Mouse (Mus musculus) midbrain, embryonic 10.5 days (tissue): ENCODE measurements at regions not wholly inside any gene's neighbourhood (a gene's known extent, or its start where the extent isn't known, plus 50 kb on each side); places are given as distances from the start of the nearest gene placed in this dataset.

Experiments used
- DNase-seq: peaks from one replicate; pipeline ENCODE4 v3.0.0-alpha.2; 2017; ENCODE audit warnings: low spot score
- H3K27ac ChIP-seq: fragments of 300-500 bp; sonication (generic); replicated peaks from 2 replicates; pipeline ENCODE4 v1.5.1; 2016; ENCODE audit warnings: mild to moderate bottlenecking
- H3K27me3 ChIP-seq: fragments of 300-500 bp; sonication (generic); 2 replicates; pipeline ENCODE4 v1.6.1; 2016; ENCODE audit warnings: low read depth, mild to moderate bottlenecking; ENCODE audit not compliant: poor library complexity, severe bottlenecking
- H3K36me3 ChIP-seq: fragments of 300-500 bp; sonication (generic); 2 replicates; pipeline ENCODE4 v1.6.1; 2016; ENCODE audit warnings: mild to moderate bottlenecking, moderate library complexity
- H3K4me1 ChIP-seq: fragments of 300-500 bp; sonication (generic); 2 replicates; pipeline ENCODE4 v1.6.1; 2016
- H3K4me3 ChIP-seq: fragments of 300-500 bp; sonication (generic); 2 replicates; pipeline ENCODE4 v1.5.1; 2016; ENCODE audit warnings: mild to moderate bottlenecking, moderate library complexity
- H3K9me3 ChIP-seq: fragments of 300-500 bp; sonication (generic); replicated peaks from 2 replicates; pipeline ENCODE4 v1.6.1; 2016; ENCODE audit warnings: mild to moderate bottlenecking
- WGBS: fragments of 180-500 bp; shearing (Covaris S2); methylation state at CpG from one replicate; pipeline ENCODE4 v1.1.7; 2016; 5-methylcytosine and 5-hydroxymethylcytosine counted together

DNA sequence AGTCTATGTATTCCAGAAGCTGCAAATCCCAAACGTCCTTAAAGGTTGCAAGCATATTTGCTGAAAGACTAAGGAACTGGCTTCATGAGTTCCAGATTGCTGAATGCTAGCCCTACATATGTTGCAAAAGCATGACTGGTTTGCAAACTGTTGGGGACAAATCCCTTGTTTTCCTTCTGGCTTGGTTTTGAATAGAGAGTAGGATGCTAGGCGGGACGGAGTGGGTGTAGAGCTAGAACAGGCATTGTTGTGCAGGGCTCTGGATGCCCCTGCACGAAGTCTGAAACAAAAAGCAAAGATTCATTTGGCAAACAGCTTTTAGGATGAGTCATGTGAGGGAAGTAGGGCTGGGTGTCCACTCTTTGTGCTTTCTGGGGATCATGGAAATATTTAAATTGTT lies 500.9 kb upstream of the Cnksr2 start:
- Histone ChIP-seq H3K9me3 (no peaks in the 10 kb centered on the region), H3K36me3 (no peaks in the 10 kb centered on the region), H3K4me3 (no peak overlapping the region), H3K27ac (no peak overlapping the region), H3K27me3 (peaks cover 26% of the 10 kb centered on the region), H3K4me1 (no peaks in the 10 kb centered on the region)
- no peak for DNase-seq
- 43% methylated on average over 4 of the region's 4 CpGs for WGBS

DNA sequence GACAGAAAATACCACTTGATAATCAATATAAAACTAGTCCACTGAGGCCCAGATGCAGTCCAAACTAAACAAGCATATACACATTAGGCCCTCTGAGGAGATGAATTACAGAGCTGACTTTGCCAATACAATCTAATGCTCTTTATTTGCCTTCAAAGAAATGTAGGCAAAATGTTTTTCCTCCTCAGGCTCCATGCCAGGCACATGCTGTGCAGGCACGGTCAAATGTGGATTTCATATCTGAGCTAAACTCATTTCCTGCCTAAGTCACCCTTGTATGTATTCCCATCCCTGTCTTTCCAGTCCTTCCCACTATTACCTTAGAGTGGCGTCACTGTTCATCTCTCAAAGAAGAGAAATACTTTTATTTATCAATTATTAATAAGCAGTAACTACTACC lies 534.8 kb upstream of the Cnksr2 start:
- Histone ChIP-seq H3K36me3 (no peaks in the 10 kb centered on the region), H3K4me1 (no peaks in the 10 kb centered on the region), H3K27ac (no peak overlapping the region), H3K9me3 (no peaks in the 10 kb centered on the region), H3K27me3 (no peaks in the 10 kb centered on the region), H3K4me3 (no peak overlapping the region)
- WGBS = 79% methylated on average over 2 of the region's 2 CpGs
- DNase-seq = no peak

DNA sequence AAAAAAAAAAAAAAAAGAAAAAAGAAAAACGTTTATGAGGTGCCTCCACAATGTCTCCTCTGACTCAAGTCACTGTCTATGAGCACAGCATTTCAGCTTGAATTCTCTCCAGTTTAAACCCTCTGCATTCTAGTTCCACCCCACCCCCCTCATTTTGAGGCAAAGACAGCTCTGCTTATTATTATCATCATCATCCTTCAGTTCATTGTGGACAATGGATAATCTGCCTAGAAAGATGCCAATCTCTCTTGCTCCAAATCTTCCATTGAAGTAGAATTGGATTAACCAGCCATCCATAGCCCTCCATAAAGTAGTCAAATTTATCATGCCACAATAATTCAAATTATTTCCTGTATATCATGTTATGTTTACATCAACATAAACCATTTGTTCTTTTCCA lies 570.0 kb upstream of the Cnksr2 start:
- no peaks in the 10 kb centered on the region for H3K4me1 ChIP-seq
- H3K4me3 ChIP-seq = no peak overlapping the region
- DNase-seq = no peak
- no peaks in the 10 kb centered on the region for H3K9me3 ChIP-seq
- no peaks in the 10 kb centered on the region for H3K36me3 ChIP-seq
- WGBS = 14% methylated on average over 1 of the region's 1 CpGs
- no peak overlapping the region for H3K27ac ChIP-seq
- peaks cover 54% of the 10 kb centered on the region for H3K27me3 ChIP-seq

DNA sequence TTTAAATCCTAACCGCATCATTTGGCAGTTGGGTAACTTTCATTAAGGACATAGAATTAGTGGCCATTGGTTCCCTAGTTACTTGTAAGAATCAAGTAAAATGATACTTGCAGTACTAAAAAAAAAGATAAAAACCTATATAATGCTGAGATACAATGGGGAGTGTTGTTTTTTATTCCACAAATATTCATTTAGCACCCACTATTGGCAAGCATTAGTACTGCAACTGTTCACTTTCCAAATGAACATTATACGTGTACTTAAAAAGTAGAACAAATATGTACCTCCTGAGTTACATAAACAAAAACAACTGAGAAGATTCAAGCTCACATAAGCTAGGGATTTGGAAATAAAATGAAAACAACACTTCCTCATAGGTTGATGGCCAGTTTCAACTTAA lies 570.5 kb upstream of the Cnksr2 start:
- peaks cover 59% of the 10 kb centered on the region for H3K27me3 ChIP-seq
- no peak for DNase-seq
- 83% methylated on average over 2 of the region's 2 CpGs for WGBS

DNA sequence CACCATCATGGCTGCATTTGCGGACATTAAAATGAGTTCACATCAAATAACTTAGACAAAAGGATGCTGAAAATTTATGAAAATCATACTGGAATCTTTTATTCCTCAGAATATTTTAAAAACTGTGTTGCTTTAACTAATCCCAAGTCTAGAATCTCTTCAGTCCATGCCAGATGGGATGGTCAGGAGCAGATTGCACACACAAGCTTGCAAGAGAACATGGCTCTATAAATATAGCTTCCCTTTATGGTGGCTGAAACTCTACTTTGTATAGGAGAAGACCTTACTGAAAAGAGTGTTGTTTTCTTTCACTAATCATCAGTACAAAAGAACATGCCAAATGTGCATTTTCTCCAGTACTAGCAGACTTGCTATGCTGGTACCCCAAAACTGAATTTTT lies 570.9 kb upstream of the Cnksr2 start:
- Histone ChIP-seq H3K4me1 (no peaks in the 10 kb centered on the region), H3K27ac (no peak overlapping the region), H3K36me3 (no peaks in the 10 kb centered on the region), H3K4me3 (no peak overlapping the region), H3K9me3 (no peaks in the 10 kb centered on the region), H3K27me3 (peaks cover 63% of the 10 kb centered on the region)
- DNase-seq = no peak
- WGBS = 87% methylated on average over 1 of the region's 1 CpGs

More for the DNA sequence above, 570.5 kb upstream of the Cnksr2 start:
- Histone ChIP-seq H3K4me3 (no peak overlapping the region), H3K36me3 (no peaks in the 10 kb centered on the region), H3K4me1 (no peaks in the 10 kb centered on the region), H3K9me3 (no peaks in the 10 kb centered on the region), H3K27ac (no peak overlapping the region)

DNA sequence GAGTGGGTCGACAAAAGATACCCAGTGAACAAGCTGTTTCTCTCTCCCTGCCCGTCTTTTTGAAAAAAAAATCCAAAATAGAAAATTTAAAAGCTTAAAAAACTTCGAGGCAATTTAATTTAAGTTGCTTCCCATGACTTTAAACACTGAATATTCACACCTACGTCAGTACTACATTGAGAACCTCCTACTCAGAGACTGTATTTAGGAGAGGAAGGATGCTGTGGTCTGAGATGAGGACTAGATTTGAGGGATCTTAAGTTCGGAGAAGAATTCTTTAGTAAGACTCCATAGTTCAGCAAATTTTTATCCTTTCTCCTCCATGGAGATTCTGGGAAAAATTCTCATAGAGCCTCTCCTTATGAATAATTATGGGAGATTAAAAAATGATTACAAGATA lies 571.4 kb upstream of the Cnksr2 start:
- no peaks in the 10 kb centered on the region for H3K9me3 ChIP-seq
- H3K27ac ChIP-seq = no peak overlapping the region
- no peaks in the 10 kb centered on the region for H3K36me3 ChIP-seq
- no peaks in the 10 kb centered on the region for H3K4me1 ChIP-seq
- H3K4me3 ChIP-seq = no peak overlapping the region
- no peak for DNase-seq
- 77% methylated on average over 5 of the region's 5 CpGs for WGBS
- peaks cover 65% of the 10 kb centered on the region for H3K27me3 ChIP-seq

DNA sequence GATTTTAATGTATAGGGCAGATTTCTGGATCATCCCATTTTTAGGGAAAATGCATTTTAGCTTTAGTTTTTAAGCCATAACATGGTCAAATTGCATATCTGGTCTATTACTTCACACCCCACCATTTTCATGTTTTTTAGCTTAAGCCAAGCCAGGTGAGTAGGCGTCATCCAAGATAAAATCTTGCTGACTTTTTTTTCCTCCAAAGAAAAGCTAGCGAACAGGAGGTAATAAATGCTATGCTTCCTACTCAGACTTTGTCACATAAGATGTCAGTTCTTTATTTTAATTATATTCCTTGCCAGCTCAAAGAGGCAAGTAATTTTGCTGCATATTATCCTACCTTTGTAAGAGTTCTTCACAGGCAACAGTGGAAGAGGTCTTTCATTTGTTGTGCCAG lies 572.0 kb upstream of the Cnksr2 start:
- H3K27me3 ChIP-seq = peaks cover 68% of the 10 kb centered on the region
- DNase-seq = no peak
- H3K4me3 ChIP-seq = no peak overlapping the region
- no peaks in the 10 kb centered on the region for H3K4me1 ChIP-seq
- H3K36me3 ChIP-seq = no peaks in the 10 kb centered on the region
- no peaks in the 10 kb centered on the region for H3K9me3 ChIP-seq
- no peak overlapping the region for H3K27ac ChIP-seq
- WGBS = 85% methylated on average over 2 of the region's 2 CpGs

DNA sequence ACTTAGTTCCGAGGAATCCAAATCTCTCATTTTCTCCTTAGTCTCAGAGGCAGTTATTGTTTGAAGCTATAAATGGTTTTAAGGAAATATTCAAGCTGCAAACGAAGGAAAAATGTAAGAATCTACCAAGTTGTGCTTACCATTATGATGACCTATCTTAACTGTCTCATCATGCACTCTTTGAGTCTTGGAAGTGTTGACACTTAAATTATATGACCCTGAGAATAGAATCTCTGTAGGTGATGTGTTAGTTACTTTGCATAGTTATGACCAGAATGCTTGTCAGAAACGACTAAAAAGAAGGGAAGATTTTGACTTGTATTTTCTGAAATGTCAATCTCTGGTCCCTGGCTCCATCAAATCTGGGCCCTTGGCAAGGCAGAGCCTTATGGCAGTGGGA lies 582.7 kb upstream of the Rps6ka3 start:
- 76% methylated on average over 3 of the region's 3 CpGs for WGBS
- H3K27me3 ChIP-seq = peaks cover 86% of the 10 kb centered on the region
- H3K4me1 ChIP-seq = no peaks in the 10 kb centered on the region
- no peaks in the 10 kb centered on the region for H3K36me3 ChIP-seq
- no peak overlapping the region for H3K4me3 ChIP-seq
- H3K27ac ChIP-seq = no peak overlapping the region
- H3K9me3 ChIP-seq = no peaks in the 10 kb centered on the region
- DNase-seq = no peak

DNA sequence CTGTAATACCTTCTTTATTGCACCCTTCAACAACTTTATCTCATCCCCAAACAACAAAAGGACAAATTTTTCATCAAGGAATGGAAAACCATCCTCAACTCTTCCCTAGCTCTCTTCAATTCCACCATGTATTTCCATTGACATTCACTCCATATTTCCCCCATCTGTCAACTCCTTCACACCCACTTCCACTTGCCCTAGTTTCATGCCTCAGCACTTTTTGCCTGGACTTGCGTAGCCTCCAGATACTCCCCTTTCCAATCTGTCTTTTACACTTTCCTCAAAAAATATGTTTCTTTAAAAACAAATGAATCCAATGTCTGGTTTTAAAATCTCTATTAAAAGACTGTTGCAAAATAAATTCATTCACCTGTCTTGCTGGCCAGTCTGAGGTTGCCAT lies 577.7 kb upstream of the Rps6ka3 start:
- 91% methylated on average over 1 of the region's 1 CpGs for WGBS
- Histone ChIP-seq H3K27ac (no peak overlapping the region), H3K27me3 (peaks cover 74% of the 10 kb centered on the region), H3K4me3 (no peak overlapping the region), H3K36me3 (no peaks in the 10 kb centered on the region), H3K9me3 (no peaks in the 10 kb centered on the region), H3K4me1 (no peaks in the 10 kb centered on the region)
- no peak for DNase-seq

DNA sequence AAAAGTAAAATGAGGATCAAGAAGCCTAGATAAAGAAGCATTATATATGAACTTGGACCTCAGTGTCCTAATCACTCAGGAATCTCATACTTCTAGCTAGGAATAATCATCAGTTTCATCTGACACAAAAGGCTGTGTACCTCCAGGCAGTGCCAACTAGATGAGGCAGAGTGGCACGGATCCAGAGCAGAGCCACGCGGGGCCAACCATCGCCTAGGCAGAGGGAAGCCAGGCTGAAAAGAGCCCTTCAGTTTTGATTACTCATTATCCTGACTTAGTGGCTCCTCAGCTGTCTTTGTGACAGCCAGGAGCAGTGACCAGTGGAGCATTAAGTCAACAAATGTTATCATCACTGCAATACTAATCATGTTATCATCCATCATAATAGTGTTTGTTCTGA lies 557.9 kb upstream of the Rps6ka3 start:
- 85% methylated on average over 4 of the region's 4 CpGs for WGBS
- Histone ChIP-seq H3K36me3 (no peaks in the 10 kb centered on the region), H3K27ac (no peak overlapping the region), H3K9me3 (no peaks in the 10 kb centered on the region), H3K27me3 (peaks cover 52% of the 10 kb centered on the region), H3K4me1 (no peaks in the 10 kb centered on the region), H3K4me3 (no peak overlapping the region)
- no peak for DNase-seq

DNA sequence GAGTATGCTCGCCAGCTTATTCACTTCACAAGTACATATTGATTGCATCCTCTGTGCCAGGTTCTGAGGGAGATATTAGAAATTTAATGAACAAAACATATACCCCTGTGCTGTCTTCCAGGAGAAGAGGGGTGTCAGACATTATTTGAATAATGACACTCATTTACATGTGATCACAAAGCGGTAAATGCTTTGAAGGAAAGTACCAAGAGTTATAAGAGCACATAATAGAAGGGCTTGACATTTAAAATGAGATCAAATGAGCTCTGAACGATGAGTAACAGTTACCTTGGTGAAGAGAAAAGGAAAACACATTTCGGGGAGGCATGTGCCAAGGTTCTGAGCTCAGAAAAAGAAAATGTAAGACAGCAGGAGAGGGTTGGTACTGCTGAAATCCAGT lies 553.9 kb upstream of the Rps6ka3 start:
- H3K4me3 ChIP-seq = no peak overlapping the region
- no peak overlapping the region for H3K27ac ChIP-seq
- no peaks in the 10 kb centered on the region for H3K9me3 ChIP-seq
- no peaks in the 10 kb centered on the region for H3K36me3 ChIP-seq
- no peaks in the 10 kb centered on the region for H3K4me1 ChIP-seq
- peaks cover 40% of the 10 kb centered on the region for H3K27me3 ChIP-seq
- no peak for DNase-seq
- 71% methylated on average over 4 of the region's 4 CpGs for WGBS

DNA sequence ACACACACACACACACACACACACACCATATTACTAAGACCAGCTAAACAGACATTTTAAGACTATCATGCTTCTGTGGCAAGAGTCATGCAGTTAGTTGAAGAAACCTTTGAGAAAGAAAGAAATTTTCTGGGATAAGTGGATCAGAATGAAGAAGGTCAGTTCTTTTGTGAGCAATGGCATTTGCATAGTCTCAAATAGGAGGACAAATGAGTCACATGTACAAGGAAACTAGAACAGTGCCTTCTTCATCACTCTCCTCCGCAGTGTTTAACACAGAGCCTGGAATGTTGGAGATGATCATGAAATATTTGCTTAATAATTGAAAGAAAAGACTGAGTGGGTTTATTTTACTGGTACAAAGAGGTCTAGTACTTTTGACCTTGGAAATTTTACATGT lies 515.9 kb upstream of the Rps6ka3 start:
- Histone ChIP-seq H3K36me3 (no peaks in the 10 kb centered on the region), H3K27me3 (peaks cover 4% of the 10 kb centered on the region; the same call in 1 of the 2 replicates), H3K4me3 (no peak overlapping the region), H3K4me1 (no peaks in the 10 kb centered on the region), H3K9me3 (no peaks in the 10 kb centered on the region), H3K27ac (no peak overlapping the region)
- no peak for DNase-seq
- WGBS = 80% methylated on average over 1 of the region's 1 CpGs

DNA sequence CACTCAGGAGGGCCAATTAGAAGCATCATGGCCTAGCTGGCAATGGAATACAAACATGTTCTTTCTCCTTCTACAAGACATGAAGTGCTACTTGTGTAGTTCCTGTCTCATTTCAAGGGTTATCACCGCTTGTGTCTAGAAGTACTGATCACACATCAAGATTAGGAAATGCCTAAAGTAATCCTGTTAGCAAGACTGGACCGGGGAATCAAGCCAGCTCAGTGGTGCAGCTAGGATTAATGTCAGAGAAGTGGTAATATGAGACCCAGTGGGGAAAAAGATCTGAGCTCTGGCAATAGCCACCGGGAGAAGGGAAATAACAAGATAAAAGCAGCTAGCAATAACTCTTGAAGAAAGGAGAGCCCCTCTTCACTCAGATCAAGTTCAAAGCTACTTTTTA lies 506.7 kb upstream of the Rps6ka3 start:
- Histone ChIP-seq H3K27ac (no peak overlapping the region), H3K36me3 (no peaks in the 10 kb centered on the region), H3K4me3 (no peak overlapping the region), H3K27me3 (peaks cover 33% of the 10 kb centered on the region), H3K9me3 (no peaks in the 10 kb centered on the region), H3K4me1 (no peaks in the 10 kb centered on the region)
- WGBS = 51% methylated on average over 3 of the region's 3 CpGs
- no peak for DNase-seq

DNA sequence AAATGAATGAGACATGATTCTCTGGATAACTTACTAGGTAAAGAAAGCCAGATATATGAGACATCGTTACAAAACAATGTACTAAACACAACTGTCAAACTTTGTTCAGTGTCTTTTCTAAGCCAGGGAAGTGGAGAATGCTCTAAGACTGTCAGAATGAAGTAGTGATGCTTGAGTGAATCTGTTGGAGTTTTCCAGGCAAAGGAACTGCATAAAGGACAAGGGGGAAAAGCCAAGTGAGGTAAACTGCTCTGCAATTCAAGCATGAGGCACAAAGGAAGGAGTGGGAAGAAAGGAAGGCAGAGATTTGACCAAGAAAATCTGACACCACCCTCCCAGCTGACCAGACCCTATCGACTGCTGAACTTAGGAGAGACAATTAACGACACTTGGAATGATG lies 500.3 kb upstream of the Rps6ka3 start:
- no peak overlapping the region for H3K27ac ChIP-seq
- no peak overlapping the region for H3K4me3 ChIP-seq
- 65% methylated on average over 3 of the region's 3 CpGs for WGBS

More for the DNA sequence above, 500.3 kb upstream of the Rps6ka3 start:
- Histone ChIP-seq H3K36me3 (no peaks in the 10 kb centered on the region), H3K9me3 (no peaks in the 10 kb centered on the region), H3K27me3 (peaks cover 42% of the 10 kb centered on the region), H3K4me1 (no peaks in the 10 kb centered on the region)
- no peak for DNase-seq
